Mouse (Mus musculus) monocyte, adult 59 days (primary cell): Measurements from ENCODE around the gene Fbxo22. TPM values are rescaled to one million over a fixed set of nuclear protein-coding genes. Genes with fewer than 3 reads are reported as not detected.

ENCODE experiments used
- total RNA-seq, 2 experiments: library from RNA; stranded (reverse); gene quantifications; one replicate each; pipeline ENCODE4 v1.2.4; 2023

Gene Fbxo22
- 10 to 100 TPM; 35.0 to 39.0 TPM for total RNA-seq

DNA sequence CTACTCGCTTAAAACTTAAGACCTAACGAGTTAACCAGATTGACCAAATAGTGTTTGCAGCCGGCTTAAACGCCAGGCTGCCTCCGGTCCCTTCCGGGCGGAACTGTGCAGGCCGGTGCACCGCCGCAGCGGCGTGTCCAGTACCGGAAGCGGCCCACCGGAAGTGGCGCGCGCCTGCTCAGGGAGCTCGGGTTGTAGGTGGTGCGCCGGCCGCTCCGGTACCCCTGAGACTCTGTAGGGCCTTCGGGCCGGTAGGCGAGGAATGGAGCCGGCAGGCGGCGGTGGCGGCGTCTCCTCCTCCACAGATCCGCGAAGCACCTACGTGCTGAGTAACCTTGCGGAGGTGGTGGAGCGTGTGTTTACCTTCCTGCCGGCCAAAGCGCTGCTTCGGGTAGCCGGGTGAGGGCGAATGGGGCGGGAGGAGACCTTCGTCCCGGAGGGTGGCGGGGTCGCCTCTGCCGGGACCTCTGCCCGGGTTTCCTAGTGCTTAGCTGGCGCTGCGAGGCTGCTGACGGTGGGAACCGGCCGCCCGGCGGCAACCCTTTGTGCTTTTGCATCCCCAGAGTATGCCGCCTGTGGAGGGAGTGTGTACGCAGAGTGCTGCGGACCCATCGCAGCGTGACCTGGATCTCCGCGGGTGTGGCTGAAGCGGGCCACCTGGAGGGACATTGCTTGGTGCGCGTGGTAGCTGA is at the start of gene Fbxo22:
Fbxo22 (plus strand) TSS at position 136 of the 692 bp plus-strand sequence.

Other genes with a start within 250 kb of the Fbxo22 start
- gene Chrna5, start 228.0 kb upstream of the Fbxo22 start, total RNA-seq: not detected
- not detected for gene Chrna3, start 182.4 kb upstream of the Fbxo22 start, total RNA-seq
- under 1 TPM in 1 of 2 experiments, not detected in 1; 0.12 TPM for gene Chrnb4, start 160.1 kb upstream of the Fbxo22 start, total RNA-seq
- gene Ube2q2, start 60.1 kb upstream of the Fbxo22 start, total RNA-seq: 10 to 100 TPM; 42.1 to 46.4 TPM
- gene Nrg4, start 117.9 kb downstream of the Fbxo22 start, total RNA-seq: not detected
- not detected for gene Tmem266, start 118.0 kb downstream of the Fbxo22 start, total RNA-seq